Mouse (Mus musculus) heart, postnatal 0 days (tissue): ENCODE data around the gene F2rl3. TPM values are rescaled to one million over a fixed set of nuclear protein-coding genes. Genes with fewer than 3 reads are reported as not detected.
A peak's percentile ranks its signal among the peaks of the same experiment; 100 is the strongest.

Experiments
- ATAC-seq: fragments of 200-750 bp; cut with Nextera tagmentation; 2 replicates; pipeline ENCODE4 v1.8.0; 2017; ENCODE audit warnings: low read depth, moderate number of reproducible peaks, moderate library complexity; ENCODE audit not compliant: insufficient read depth
- DNase-seq: peaks from one replicate; pipeline ENCODE4 v3.0.0-alpha.2; 2016; ENCODE audit warnings: low spot score
- H3K27ac ChIP-seq: fragments of 300-500 bp; sonication (generic); 2 replicates; pipeline ENCODE4 v1.5.1; 2014; ENCODE audit warnings: low read depth, mild to moderate bottlenecking
- H3K27me3 ChIP-seq: fragments of 300-500 bp; sonication (generic); 2 replicates; pipeline ENCODE4 v1.6.1; 2014; ENCODE audit warnings: low read length, mixed read lengths; ENCODE audit not compliant: control insufficient read depth, insufficient read depth
- H3K36me3 ChIP-seq: fragments of 300-500 bp; sonication (generic); replicated peaks from 2 replicates; pipeline ENCODE4 v1.6.1; 2014; ENCODE audit warnings: low read length, mixed read lengths; ENCODE audit not compliant: control insufficient read depth, insufficient read depth
- H3K4me1 ChIP-seq: fragments of 300-500 bp; sonication (generic); 2 replicates; pipeline ENCODE4 v1.6.1; 2014; ENCODE audit warnings: antibody characterized with exemption; ENCODE audit not compliant: control insufficient read depth, insufficient read depth
- H3K4me2 ChIP-seq: fragments of 300-500 bp; sonication (generic); 2 replicates; pipeline ENCODE4 v1.6.1; 2014; ENCODE audit warnings: low read depth, mild to moderate bottlenecking, low read length, moderate library complexity
- H3K4me3 ChIP-seq: fragments of 300-500 bp; sonication (generic); 2 replicates; pipeline ENCODE4 v1.5.1; 2014; ENCODE audit warnings: low read depth, low read length
- H3K9ac ChIP-seq: fragments of 300-500 bp; sonication (generic); replicated peaks from 2 replicates; pipeline ENCODE4 v1.6.1; 2014; ENCODE audit warnings: low read depth, low read length, mixed read lengths
- H3K9me3 ChIP-seq: fragments of 300-500 bp; sonication (generic); replicated peaks from 2 replicates; pipeline ENCODE4 v1.6.1; 2016; ENCODE audit warnings: low read length; ENCODE audit not compliant: control insufficient read depth
- CTCF ChIP-seq: IDR thresholded peaks from 2 replicates; pipeline ENCODE4 v1.5.1; 2016; ENCODE audit warnings: antibody characterized with exemption, control low read depth, low read depth
- EP300 ChIP-seq: IDR thresholded peaks from 2 replicates; pipeline ENCODE4 v1.6.1; 2016; ENCODE audit warnings: antibody characterized with exemption, low read depth
- WGBS: fragments of 180-500 bp; shearing (Covaris S2); extraction: QIAGEN DNeasy Blood & Tissue Kit; methylation state at CpG from one replicate; pipeline ENCODE4 v1.1.7; 2014; 5-methylcytosine and 5-hydroxymethylcytosine counted together
- polyA plus RNA-seq: library from polyadenylated mRNA; unstranded; fragments of >200 nt; fragmentation: Nextera tagmentation; extraction: Ambion mirVana; gene quantifications from 2 replicates; pipeline ENCODE4 v1.2.1, GENCODE M21; 2015
- total RNA-seq: library from RNA; depleted of rRNA; stranded (reverse); fragments of >200 nt; gene quantifications from 2 replicates; pipeline ENCODE4 v1.2.3, GENCODE M21; 2014; ENCODE audit warnings: low replicate concordance; rRNA removed

F2rl3 gene
- total and polyA plus RNA-seq, 2 experiments from 2014 or later = 0.46 to 1.8 TPM

DNA sequence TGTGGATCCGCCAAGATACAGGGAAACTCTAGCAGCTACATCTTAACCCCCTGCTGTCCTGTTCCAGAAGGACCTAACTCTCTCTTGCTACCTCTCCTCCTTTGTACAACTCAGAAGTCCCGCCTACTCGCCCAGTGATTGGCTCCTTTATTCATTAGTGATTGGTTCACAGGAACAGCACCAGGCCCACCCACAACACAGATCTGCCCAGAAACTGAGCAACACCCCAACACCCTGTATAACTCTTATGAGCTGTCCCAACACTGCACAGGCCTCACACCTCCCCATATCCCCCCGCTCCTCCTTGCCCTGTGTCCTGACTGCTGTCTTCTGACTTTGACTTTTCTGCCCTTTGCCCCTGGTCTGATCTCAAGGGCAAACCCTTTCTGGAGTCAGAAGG lies 4.0 kb downstream of the F2rl3 start:
- H3K4me3 ChIP-seq = no peak overlapping the region
- H3K9ac ChIP-seq = no peak overlapping the region
- peaks cover 3% of the 10 kb centered on the region; the same call in 1 of the 2 replicates for H3K4me1 ChIP-seq
- H3K27ac ChIP-seq = no peak overlapping the region
- ATAC-seq (no peak), DNase-seq (no peak)
- H3K4me2 ChIP-seq = no peak overlapping the region
- no peaks in the 10 kb centered on the region for H3K27me3 ChIP-seq
- no peaks in the 10 kb centered on the region for H3K36me3 ChIP-seq
- H3K9me3 ChIP-seq = no peaks in the 10 kb centered on the region
- WGBS = 79% methylated on average over 4 of the region's 4 CpGs
- no peak for TF ChIP-seq EP300

DNA sequence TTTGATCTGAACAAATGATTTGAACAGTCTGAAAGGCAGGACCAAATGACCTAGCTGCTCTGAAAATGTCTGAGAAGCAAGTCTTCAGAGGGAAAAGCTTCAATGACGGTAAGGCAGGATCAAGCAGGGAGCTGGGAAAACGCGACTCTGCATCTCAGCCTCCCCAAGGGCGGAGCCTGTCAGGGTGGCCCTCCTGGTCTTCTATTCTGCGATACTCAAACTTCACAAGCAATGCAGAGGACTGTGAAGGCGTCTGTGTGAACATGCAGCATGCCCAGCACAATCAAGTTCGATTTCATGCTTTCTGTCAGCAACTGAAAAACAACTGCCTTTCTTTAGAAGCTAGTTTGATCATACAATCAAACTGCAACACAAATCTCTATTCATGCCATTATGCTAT lies 5.1 kb downstream of the F2rl3 start:
- H3K9ac ChIP-seq = no peak overlapping the region
- TF ChIP-seq EP300 = no peak
- TF ChIP-seq CTCF = no peak

DNA sequence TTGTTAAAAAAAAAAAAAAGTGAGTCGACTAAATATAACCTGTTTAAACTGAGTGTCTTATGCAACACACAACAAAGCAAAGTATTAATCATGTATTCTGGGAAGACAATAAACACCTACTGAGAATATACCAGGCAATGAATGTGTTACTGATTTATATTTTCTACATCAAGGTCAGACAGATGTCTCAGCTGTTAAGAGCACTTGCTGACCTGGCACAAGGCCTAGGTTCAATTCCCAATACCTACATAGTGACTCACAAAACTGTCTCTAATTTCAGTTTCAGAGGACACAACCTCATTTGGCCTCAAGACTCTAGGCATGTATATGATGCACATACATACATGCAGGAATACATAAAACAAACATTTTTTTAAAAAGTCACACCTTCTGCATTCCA lies 16.1 kb downstream of the F2rl3 start:
- Histone ChIP-seq H3K4me3 (no peak overlapping the region), H3K9ac (no peak overlapping the region), H3K4me2 (no peak overlapping the region), H3K36me3 (no peaks in the 10 kb centered on the region), H3K27ac (no peak overlapping the region), H3K9me3 (no peaks in the 10 kb centered on the region), H3K27me3 (no peaks in the 10 kb centered on the region), H3K4me1 (no peaks in the 10 kb centered on the region)
- 79% methylated on average over 1 of the region's 1 CpGs for WGBS
- ATAC-seq (no peak), DNase-seq (no peak)
- TF ChIP-seq EP300 (no peak), CTCF (no peak)

More for the DNA sequence above, 5.1 kb downstream of the F2rl3 start:
- no peak for ATAC-seq
- Histone ChIP-seq H3K27me3 (no peaks in the 10 kb centered on the region), H3K36me3 (no peaks in the 10 kb centered on the region), H3K9me3 (no peaks in the 10 kb centered on the region), H3K4me2 (no peak overlapping the region), H3K4me3 (no peak overlapping the region), H3K27ac (no peak overlapping the region), H3K4me1 (no peaks in the 10 kb centered on the region; the same call in 1 of the 2 replicates)
- 38% methylated on average over 7 of the region's 7 CpGs for WGBS
- no peak for DNase-seq

DNA sequence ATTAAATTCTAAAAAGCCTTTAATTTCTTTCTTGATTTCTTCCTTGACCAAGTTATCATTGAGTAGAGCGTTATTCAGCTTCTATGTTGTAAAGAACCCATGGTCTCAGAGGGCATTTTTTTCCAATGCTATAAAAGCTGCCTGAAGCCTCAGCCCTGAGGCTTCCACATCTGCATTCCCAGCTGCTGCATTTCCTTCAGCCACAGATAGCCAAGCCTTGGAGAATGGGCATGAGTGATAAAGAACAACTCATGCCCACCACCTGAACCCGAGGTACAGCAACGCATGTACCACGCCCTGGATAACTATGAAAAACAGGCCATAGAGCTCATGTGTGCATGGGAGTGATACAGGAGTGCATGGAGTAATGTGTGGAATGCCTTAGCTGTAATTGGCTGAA lies 19.0 kb downstream of the F2rl3 start:
- H3K27me3 ChIP-seq = no peaks in the 10 kb centered on the region
- H3K4me3 ChIP-seq = no peak overlapping the region
- no peak overlapping the region for H3K9ac ChIP-seq
- WGBS = 87% methylated on average over 4 of the region's 4 CpGs
- no peak overlapping the region for H3K27ac ChIP-seq
- H3K36me3 ChIP-seq = no peaks in the 10 kb centered on the region
- no peaks in the 10 kb centered on the region for H3K9me3 ChIP-seq
- DNase-seq = no peak
- H3K4me2 ChIP-seq = no peak overlapping the region
- TF ChIP-seq CTCF = no peak
- no peak for TF ChIP-seq EP300
- no peaks in the 10 kb centered on the region for H3K4me1 ChIP-seq
- ATAC-seq = no peak

DNA sequence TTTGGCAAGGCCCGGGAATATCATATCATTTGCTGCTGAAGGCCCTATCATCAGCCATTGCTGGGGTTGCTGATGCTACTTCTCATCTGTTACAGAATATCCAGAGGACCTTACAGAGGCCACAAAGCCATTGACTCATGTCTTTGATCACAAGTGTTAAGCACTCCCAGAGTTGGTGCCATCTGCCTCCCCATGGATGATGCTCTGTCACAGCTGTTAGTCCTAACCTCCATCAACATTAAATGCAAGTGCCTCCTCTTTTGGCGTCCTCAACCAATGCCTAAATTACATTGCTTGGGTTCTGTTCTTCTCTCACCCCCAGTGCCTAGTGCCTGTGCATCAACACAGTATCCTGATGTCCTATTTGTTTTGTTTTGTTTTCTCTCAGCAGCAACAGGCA lies 39.9 kb downstream of the F2rl3 start:
- no peak for TF ChIP-seq EP300
- TF ChIP-seq CTCF = no peak
- ATAC-seq (no peak), DNase-seq (no peak)
- Histone ChIP-seq H3K36me3 (no peaks in the 10 kb centered on the region), H3K9ac (no peak overlapping the region), H3K4me1 (no peaks in the 10 kb centered on the region), H3K27me3 (no peaks in the 10 kb centered on the region), H3K27ac (no peak overlapping the region), H3K4me2 (no peak overlapping the region), H3K9me3 (0 out of 2 replicates have a peak, but pooled peaks cover 4% of the 10 kb centered on the region), H3K4me3 (no peak overlapping the region)
- WGBS = 63% methylated on average over 2 of the region's 2 CpGs

DNA sequence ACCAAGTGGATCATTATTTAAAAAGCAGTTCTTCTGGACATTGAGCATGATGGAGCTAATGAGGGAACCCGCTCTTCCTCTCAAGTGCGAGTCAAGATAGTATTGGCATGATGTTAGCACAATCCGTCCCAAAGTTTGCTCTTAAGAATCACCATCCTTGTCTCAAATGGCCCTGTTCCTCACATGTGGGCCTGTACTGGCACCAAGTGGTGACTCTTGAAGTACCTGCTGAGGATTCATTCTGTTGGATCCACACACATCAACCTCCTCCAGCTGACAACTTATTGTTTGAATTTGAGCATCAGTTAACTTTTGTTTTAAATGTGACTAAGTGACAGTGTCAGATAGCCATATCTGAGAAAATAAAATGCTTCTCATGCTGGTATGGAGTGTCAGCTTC lies 51.0 kb downstream of the F2rl3 start:
- DNase-seq (no peak), ATAC-seq (no peak)
- Histone ChIP-seq H3K9ac (no peak overlapping the region), H3K27ac (no peak overlapping the region), H3K36me3 (peaks cover 14% of the 10 kb centered on the region), H3K4me3 (no peak overlapping the region), H3K9me3 (no peaks in the 10 kb centered on the region), H3K4me1 (no peaks in the 10 kb centered on the region), H3K4me2 (no peak overlapping the region), H3K27me3 (no peaks in the 10 kb centered on the region)
- 94% methylated on average over 3 of the region's 3 CpGs for WGBS
- TF ChIP-seq CTCF = 0 out of 2 replicates have a peak, but pooled peaks have one; percentile 14
- TF ChIP-seq EP300 = no peak

Other genes starting within 250 kb of the F2rl3 start
- 6.0 and 17.0 TPM in 2 replicates for gene Med26, start 213.6 kb upstream of the F2rl3 start, total RNA-seq
- gene Med26, start 213.6 kb upstream of the F2rl3 start, polyA plus RNA-seq = 6.2 and 6.6 TPM in 2 replicates
- 101 and 108 TPM in 2 replicates for gene Smim7, start 190.8 kb upstream of the F2rl3 start, total RNA-seq
- 116 and 120 TPM in 2 replicates for gene Smim7, start 190.8 kb upstream of the F2rl3 start, polyA plus RNA-seq
- 278 and 325 TPM in 2 replicates for gene Tmem38a, start 189.8 kb upstream of the F2rl3 start, total RNA-seq
- gene Tmem38a, start 189.8 kb upstream of the F2rl3 start, polyA plus RNA-seq = 205 and 214 TPM in 2 replicates
- gene Nwd1, start 115.2 kb upstream of the F2rl3 start, total RNA-seq = 2.0 and 2.3 TPM in 2 replicates
- gene Nwd1, start 115.2 kb upstream of the F2rl3 start, polyA plus RNA-seq = 0.15 and 0.20 TPM in 2 replicates
- gene Sin3b, start 38.6 kb upstream of the F2rl3 start, total RNA-seq = 195 and 231 TPM in 2 replicates
- 190 and 203 TPM in 2 replicates for gene Sin3b, start 38.6 kb upstream of the F2rl3 start, polyA plus RNA-seq